Mouse (Mus musculus) intestine, embryonic 14.5 days (tissue): ENCODE measurements at regions not wholly inside any gene's neighbourhood (a gene's known extent, or its start where the extent isn't known, plus 50 kb on each side); places are given as distances from the start of the nearest gene placed in this dataset. TPM values are rescaled to one million over a fixed set of nuclear protein-coding genes. Genes with fewer than 3 reads are reported as not detected.
A peak's percentile ranks its signal among the peaks of the same experiment; 100 is the strongest.

Experiments used
- ATAC-seq: fragments of 200-750 bp; cut with Nextera tagmentation; replicated peaks from 2 replicates; pipeline ENCODE4 v1.8.0; 2017; ENCODE audit warnings: low read depth, moderate number of reproducible peaks, moderate TSS enrichment, moderate library complexity; ENCODE audit not compliant: low FRiP score, low TSS enrichment
- DNase-seq: peaks from one replicate; pipeline ENCODE4 v3.0.0-alpha.2; 2018; ENCODE audit warnings: low spot score
- H3K27ac ChIP-seq: fragments of 300-500 bp; sonication (generic); 2 replicates; pipeline ENCODE4 v1.5.1; 2014; ENCODE audit warnings: low read depth, mild to moderate bottlenecking, control low read depth
- H3K27me3 ChIP-seq: fragments of 300-500 bp; sonication (generic); replicated peaks from 2 replicates; pipeline ENCODE4 v1.6.1; 2014; ENCODE audit warnings: low read length, control low read depth; ENCODE audit not compliant: control insufficient read depth, insufficient read depth
- H3K36me3 ChIP-seq: fragments of 300-500 bp; sonication (generic); 2 replicates; pipeline ENCODE4 v1.6.1; 2014; ENCODE audit warnings: low read length, control low read depth; ENCODE audit not compliant: control insufficient read depth, insufficient read depth
- H3K4me1 ChIP-seq: fragments of 300-500 bp; sonication (generic); replicated peaks from 2 replicates; pipeline ENCODE4 v1.6.1; 2014; ENCODE audit warnings: low read length, control low read depth, mixed read lengths; ENCODE audit not compliant: control insufficient read depth, insufficient read depth
- H3K4me2 ChIP-seq: fragments of 300-500 bp; sonication (generic); 2 replicates; pipeline ENCODE4 v1.6.1; 2014; ENCODE audit warnings: low read length
- H3K4me3 ChIP-seq: fragments of 300-500 bp; sonication (generic); 2 replicates; pipeline ENCODE4 v1.5.1; 2014; ENCODE audit warnings: low read depth, low read length, control low read depth, mixed read lengths
- H3K9ac ChIP-seq: fragments of 300-500 bp; sonication (generic); 2 replicates; pipeline ENCODE4 v1.6.1; 2014; ENCODE audit warnings: mild to moderate bottlenecking, low read length
- H3K9me3 ChIP-seq: fragments of 300-500 bp; sonication (generic); 2 replicates; pipeline ENCODE4 v1.6.1; 2016; ENCODE audit warnings: low read length, control low read depth; ENCODE audit not compliant: control insufficient read depth
- WGBS: fragments of 180-500 bp; shearing (Covaris S2); extraction: QIAGEN DNeasy Blood & Tissue Kit; methylation state at CpG from one replicate; pipeline ENCODE4 v1.1.7; 2014; 5-methylcytosine and 5-hydroxymethylcytosine counted together
- microRNA counts: library from miRNA; unstranded; fragments of <30 nt; microRNA quantifications from one replicate; lab custom pipeline; 2016
- microRNA-seq: library from miRNA; unstranded; fragments of <30 nt; microRNA quantifications from one replicate; pipeline ENCODE4, GENCODE M21; 2016

DNA sequence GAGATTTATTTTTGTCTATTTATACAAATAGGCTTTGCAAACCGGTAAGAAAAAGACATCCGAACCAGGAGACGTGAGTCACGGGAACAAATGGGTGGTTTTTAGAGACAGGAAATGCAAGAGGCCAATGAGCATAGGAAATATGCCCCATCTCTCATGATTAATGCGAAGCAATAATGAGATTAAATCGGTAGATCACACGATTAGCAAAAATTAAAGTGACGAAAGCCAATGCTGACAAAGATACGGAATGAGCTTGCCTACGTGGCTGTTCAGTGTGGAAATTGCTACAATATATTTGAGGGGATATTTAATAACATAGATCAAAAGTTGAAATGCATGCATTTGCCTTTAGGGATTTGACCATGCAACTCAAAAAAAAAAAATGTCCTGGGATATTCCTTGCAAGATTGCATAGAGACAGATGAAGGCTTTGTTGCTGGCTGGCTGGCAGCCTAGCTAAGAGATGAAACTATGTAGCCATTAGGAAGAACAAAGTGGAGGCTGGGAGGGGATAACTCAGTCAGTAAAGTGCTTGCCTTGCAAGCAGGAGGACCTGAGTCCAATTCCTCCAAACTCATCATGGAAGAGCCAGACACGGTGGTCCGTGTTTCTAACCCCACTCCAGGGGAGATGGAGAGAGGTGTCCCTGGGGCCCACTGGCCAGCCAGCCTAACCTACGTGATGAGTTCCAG, 60.2 kb upstream of the Unc5b start:
- H3K27ac ChIP-seq: no peak overlapping the region
- no peak for DNase-seq

GRCm38 (mm10) chr10:60889792-60890191, 58.4 kb upstream of the Unc5b start:
- H3K36me3 ChIP-seq: no peaks in the 10 kb centered on the region
- H3K27me3 ChIP-seq: no peaks in the 10 kb centered on the region
- H3K27ac ChIP-seq: no peak overlapping the region
- no peak for DNase-seq
- H3K4me3 ChIP-seq: no peak overlapping the region
- H3K9ac ChIP-seq: no peak overlapping the region
- 85% methylated on average over 13 of the region's 13 CpGs for WGBS
- H3K9me3 ChIP-seq: no peaks in the 10 kb centered on the region
- H3K4me2 ChIP-seq: no peak overlapping the region
- ATAC-seq: no peak
- H3K4me1 ChIP-seq: no peaks in the 10 kb centered on the region; the same call in none of the 2 replicates

More for the DNA sequence above, 60.2 kb upstream of the Unc5b start:
- no peak overlapping the region for H3K9ac ChIP-seq
- H3K36me3 ChIP-seq: no peaks in the 10 kb centered on the region
- WGBS: 74% methylated on average over 13 of the region's 13 CpGs
- no peak overlapping the region for H3K4me2 ChIP-seq
- no peak for ATAC-seq
- no peaks in the 10 kb centered on the region for H3K27me3 ChIP-seq
- no peaks in the 10 kb centered on the region for H3K9me3 ChIP-seq
- H3K4me3 ChIP-seq: no peak overlapping the region
- H3K4me1 ChIP-seq: no peaks in the 10 kb centered on the region; the same call in 1 of the 2 replicates

DNA sequence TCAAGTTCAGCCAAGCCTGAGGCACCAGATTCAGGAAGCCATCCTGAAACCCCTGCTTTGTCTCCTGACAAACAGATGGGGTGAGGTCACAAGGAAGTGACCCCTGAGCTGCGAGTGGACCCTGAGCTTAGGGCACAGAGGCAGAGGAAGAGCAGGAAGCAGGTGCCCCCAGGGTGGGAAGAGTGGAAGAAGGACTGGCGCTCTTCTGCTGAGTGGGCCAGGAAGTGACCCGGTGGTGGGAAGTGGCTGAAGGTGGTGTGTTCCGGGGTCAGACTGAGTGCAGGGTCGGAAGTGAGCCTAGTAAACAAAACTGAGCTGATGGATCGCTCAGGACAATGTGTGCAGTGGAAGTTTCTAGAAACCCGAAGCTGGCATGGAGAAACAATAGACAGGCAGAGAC, 57.2 kb upstream of the Unc5b start:
- DNase-seq (no peak), ATAC-seq (no peak)
- H3K27me3 ChIP-seq: no peaks in the 10 kb centered on the region
- H3K4me1 ChIP-seq: no peaks in the 10 kb centered on the region; the same call in none of the 2 replicates
- H3K9me3 ChIP-seq: no peaks in the 10 kb centered on the region
- H3K27ac ChIP-seq: no peak overlapping the region
- no peak overlapping the region for H3K9ac ChIP-seq
- no peak overlapping the region for H3K4me3 ChIP-seq
- 37% methylated on average over 7 of the region's 7 CpGs for WGBS
- no peaks in the 10 kb centered on the region for H3K36me3 ChIP-seq
- H3K4me2 ChIP-seq: no peak overlapping the region

DNA sequence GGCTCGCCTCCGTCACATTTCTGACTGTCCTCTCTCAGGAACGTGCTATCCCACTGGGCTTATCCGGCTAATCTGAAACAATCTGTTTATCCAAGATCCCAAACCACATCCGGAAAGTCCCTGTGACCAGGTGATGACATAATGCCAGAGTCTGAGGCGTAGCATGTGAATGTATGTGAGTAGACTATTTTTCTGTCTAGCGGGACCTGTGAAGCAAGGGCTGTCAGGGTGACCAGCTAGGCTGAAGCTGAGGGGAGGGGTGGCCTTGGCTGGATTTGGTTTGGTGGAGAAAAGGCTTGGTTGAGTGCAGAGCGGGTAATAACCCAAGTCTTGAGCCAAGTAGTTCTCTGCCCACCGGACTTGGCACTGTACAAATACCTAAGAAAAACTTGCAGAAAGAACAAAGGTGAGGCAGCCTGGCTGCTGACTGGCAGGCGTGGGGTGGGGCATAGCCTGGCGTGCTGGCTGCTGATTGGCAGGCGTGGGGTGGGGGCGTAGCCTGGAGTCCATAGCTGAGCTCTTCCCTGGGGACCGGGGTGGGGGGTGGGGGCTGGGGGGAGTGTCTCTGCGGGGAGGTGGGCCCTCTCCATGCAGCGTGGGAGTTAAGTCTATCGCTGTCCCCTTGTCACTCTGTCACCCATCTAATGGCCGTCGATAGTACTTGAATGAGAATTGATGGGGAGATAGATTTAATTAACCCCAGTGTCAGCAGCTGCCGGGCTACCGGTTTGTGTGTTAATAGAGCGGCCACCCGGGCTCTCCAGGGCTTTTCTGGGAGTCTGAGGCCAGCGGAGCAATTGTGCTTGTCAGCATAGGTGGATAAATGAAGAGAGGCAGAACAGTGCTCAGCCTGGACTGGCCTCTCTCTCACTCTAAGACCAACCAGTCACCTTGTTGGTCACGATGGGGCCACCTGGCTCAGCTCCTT, 54.2 kb upstream of the Unc5b start:
- H3K27ac ChIP-seq: no peak overlapping the region
- 28% methylated on average over 25 of the region's 25 CpGs for WGBS
- H3K36me3 ChIP-seq: no peaks in the 10 kb centered on the region
- peak overlapping the region; percentile 5; the same call in 1 of the 2 replicates for H3K4me2 ChIP-seq
- H3K9ac ChIP-seq: no peak overlapping the region
- ATAC-seq (peak; percentile 63), DNase-seq (no peak)
- H3K27me3 ChIP-seq: no peaks in the 10 kb centered on the region
- no peaks in the 10 kb centered on the region for H3K9me3 ChIP-seq
- H3K4me1 ChIP-seq: no peaks in the 10 kb centered on the region; the same call in 1 of the 2 replicates
- H3K4me3 ChIP-seq: no peak overlapping the region

DNA sequence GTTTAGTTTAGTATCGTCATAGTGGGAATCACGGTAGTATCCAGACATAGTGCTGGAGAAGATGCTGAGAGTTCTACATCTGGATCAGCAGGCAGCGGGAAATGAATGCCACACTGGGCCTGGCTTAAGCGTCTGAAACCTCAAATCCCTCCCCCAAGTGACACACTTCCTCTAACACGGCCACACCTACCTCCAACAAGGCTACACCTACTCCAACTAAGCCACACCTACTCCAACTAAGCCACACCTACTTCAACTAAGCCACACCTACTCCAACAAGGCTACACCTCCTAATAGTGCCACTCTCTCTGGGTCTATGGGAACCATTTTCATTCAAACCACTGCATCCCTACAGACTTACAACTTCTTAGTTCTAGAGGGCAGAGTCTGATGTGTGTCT, 53.4 kb upstream of the Unc5b start:
- Histone ChIP-seq H3K27ac (no peak overlapping the region), H3K4me3 (no peak overlapping the region), H3K27me3 (no peaks in the 10 kb centered on the region), H3K4me1 (no peaks in the 10 kb centered on the region; the same call in 1 of the 2 replicates), H3K36me3 (no peaks in the 10 kb centered on the region), H3K9ac (no peak overlapping the region), H3K9me3 (no peaks in the 10 kb centered on the region), H3K4me2 (no peak overlapping the region)
- DNase-seq (no peak), ATAC-seq (no peak)
- WGBS: 93% methylated on average over 5 of the region's 5 CpGs

MicroRNAs in the stretch of these regions (microRNA counts, 519-probe panel; counts per million panel counts)
- not detected for microRNA mmu-miR-466j (lab: Ali Mortazavi, UCI)

Small RNAs in the stretch of these regions (microRNA-seq; reads per million reads assigned to microRNA genes)
- gene Mir466j (not detected), gene Mir6408 (not detected)
